Mouse (Mus musculus) megakaryocyte, adult 5-6 weeks (primary cell): ENCODE results near the gene Adssl1. TPM values are rescaled to one million over a fixed set of nuclear protein-coding genes. Genes with fewer than 3 reads are reported as not detected.

ENCODE experiments used
- ATAC-seq: 2 replicates; pipeline ENCODE4 v1.8.0; 2016; ENCODE audit warnings: mild to moderate bottlenecking, inconsistent platforms; ENCODE audit not compliant: poor library complexity, severe bottlenecking
- total RNA-seq, 2 experiments: library from RNA; stranded (forward) in 1 of 2; stranded (reverse) in 1 of 2; fragments of 153-499, 151-499 nt in 1 of 2; fragments of 221-1000, 200-1000 nt in 1 of 2; gene quantifications; 2 replicates each; pipeline versions ENCODE4 v1.2.3 to v1.2.4; 2015 to 2017

Adssl1 gene
- total RNA-seq (2015) (73.5 and 82.1 TPM in 2 replicates), total RNA-seq (2017) (72.3 and 74.9 TPM in 2 replicates)

DNA sequence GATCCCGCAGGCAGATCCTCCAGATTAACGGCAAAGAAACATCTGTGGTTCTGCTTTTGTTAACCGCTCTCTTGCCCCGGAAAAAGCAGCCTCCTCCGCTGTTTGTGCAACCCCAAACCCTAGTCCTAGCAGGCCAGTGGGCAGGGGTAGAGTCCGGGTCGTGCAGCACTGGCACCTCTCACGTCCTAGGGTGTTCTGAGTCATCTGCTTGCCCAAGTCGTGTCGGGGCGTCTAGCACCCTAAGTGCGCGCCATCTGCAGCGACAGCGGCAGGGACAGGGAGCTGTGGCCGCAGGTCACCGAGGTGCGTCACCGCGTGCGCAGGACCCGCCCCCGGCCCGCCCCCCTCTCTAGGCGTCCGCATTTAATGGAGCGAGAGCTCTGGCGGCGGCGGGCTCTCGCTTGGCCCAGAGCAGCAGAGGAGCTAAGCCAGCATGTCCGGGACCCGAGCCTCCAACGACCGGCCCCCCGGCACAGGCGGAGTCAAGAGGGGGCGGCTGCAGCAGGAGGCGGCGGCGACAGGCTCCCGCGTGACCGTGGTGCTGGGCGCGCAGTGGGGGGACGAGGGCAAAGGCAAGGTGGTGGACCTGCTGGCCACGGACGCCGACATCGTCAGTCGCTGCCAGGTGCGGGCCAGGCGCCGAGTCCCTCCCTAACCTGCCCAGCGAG lies at the start of gene Adssl1:
TSS of gene Adssl1 (plus strand) at position 360 of the 668 bp plus-strand sequence.
- peak; percentile 56 for ATAC-seq

DNA sequence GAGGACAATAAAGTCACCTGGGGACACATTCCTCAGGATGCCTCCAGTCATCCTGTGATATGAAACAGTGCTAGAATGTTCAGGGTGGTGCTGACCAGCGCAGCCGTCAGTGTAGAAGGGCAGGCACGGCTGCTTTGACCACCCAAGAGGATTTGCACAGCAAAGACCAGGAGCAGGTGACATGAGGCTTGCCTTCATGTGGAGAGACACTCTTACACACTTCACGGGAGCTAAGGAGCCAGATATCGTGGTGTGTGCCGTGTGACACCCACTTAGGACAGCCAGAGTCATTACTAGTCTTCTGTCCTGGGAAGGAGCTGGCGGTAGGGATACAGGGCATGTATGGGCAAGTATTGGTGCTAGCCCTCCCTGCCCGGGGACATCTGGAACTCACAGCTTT lies 49.7 kb upstream of the Adssl1 start:
- no peak for ATAC-seq

DNA sequence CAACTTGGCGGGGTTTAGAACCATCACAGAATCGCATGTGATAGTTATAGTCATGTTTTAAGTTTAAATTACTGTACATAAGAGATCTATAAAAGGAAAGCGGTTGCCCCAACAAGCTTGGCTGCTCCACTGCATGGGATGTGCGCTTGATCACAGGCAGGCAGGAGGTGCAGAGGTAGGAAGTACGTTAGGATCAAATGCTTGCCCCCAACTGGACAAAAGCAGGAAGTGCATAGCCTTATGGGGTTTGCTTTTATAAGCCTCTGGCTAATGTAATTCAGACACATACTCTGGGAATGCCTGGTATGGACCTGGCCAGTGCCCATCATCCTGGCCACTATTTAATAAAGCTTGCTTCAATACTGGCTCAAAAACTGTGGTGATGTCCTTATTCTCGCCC lies 48.8 kb upstream of the Adssl1 start:
- ATAC-seq = no peak

DNA sequence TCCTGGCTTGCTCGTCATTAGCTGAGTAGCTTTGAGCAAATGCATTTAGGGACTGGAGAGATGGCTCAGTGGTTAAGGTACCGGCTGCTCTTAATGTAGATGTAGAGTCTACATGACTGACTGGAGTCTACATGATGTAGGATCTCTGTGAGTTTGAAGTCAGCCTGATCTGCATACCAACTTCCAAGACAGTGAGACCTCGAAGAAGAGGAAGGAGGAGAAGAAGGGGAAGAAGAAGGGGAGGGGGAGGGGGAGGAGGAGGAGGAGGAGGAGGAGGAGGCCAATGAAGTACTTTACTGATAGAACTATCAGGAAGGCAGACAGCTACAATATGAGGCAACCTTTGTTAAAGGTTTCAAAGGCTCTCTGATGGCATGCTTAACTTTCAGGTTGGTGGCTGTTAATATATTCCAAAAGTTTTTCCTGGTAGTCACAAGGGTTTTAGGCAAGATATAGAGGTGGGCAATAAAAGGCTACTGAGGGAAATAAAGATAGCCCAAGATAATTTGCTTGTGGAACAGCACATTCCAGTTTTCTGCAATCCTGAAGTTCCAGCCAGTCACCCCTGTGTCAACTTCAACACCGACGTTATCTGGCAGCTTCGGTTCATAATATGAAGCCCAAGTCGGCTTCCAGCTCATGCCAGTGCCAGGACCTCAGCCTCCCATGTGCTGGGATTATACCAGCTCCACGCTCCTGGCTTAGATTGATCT lies 44.4 kb upstream of the Adssl1 start:
- ATAC-seq = no peak

DNA sequence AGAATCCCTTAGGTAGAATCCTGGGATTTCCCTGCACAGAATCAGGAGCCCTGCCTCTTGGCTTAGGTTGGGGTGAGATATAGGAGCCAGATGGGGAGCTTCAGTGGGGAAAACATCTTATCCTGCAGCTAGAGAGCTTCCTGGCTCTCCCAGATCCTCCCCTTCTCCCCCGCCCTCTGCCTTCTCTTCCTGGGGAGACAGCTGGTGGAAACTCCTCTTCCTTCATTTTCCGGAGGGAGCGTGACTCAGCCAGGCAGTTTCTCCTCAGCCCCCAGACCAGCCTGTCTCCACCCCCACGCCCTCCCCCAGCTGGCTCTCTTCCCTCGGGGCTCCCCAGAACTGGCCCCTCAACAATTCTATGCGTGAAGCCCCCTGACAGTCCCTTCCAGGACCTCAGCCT lies 43.5 kb upstream of the Adssl1 start:
- no peak for ATAC-seq

DNA sequence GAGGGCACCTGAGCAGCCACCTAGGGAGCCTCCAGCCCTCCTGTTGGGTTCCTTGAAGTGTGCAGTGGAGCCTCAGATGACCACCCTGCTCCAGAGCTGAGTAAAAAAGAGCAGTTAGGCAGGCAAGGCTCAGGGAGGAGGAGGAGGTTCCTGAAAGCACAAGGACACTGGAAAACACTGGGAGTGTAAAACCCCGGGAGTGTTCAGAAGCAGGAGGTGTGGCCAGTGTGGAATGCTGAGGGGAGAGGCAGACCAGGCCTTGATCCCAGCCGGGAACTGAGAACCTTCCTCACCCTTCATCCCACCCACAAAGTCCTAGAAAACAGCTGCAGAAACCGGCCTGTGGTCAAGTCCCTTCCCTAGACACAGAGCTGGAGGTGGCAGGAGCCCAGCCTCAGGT lies 43.1 kb upstream of the Adssl1 start:
- no peak for ATAC-seq

DNA sequence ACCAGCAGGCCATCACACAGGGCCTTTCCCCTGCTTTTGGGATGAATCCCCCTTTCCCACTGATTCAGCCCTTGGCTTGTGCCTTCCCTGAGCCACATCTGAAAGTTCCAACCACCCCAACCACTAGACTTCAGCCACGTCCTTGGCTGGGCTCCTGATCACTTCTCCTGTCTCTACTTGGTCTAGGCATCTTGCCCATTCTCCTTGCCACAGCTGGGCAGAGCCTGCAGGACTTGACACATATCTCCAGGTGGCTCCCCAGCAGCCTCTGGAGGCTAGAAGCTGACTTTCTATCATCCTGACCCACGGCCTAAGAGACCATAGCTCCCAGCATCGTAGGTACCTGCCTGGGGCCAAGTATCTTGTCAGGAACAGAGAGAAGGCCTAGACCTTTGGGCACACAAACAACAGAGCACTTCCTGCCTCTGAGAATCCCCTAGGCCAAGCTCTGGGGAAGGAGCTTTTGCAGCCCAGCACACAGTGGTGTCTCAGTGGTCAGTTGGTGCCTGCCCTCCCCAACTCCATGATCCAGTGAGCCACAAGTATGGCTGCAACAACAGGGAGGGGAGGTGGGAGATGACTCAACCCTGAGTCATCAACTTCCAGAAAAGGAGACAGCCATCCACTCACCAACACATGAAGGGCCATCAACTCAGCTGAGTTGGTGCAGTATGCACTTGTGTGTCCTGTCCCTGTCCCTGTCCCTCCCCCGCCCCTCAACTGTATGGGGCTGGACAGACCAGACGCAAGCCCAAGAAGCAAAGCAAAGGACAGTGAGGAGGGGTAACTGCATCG lies 41.4 kb upstream of the Adssl1 start:
- ATAC-seq = peak; percentile 25; the same call in 1 of the 2 replicates

DNA sequence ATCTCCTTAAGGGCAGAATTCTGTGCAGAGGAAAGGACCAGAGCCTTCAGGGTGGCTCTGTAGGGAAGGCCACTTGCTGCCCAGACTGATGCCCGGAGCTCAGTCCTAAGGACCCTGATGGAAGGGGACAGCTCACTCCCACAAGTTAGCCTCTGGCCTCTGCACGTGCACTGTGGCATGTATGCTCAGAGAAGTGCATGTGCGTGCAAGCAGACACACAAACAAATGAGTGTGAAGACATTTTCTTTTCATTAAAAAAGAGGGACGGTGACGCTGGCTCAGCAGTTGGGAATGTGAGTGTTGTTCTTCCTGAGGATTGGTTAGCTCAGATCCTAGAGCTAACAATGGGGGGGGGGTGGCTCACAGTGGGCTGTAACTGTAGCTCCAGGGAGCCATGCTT lies 40.4 kb upstream of the Adssl1 start:
- ATAC-seq = no peak

DNA sequence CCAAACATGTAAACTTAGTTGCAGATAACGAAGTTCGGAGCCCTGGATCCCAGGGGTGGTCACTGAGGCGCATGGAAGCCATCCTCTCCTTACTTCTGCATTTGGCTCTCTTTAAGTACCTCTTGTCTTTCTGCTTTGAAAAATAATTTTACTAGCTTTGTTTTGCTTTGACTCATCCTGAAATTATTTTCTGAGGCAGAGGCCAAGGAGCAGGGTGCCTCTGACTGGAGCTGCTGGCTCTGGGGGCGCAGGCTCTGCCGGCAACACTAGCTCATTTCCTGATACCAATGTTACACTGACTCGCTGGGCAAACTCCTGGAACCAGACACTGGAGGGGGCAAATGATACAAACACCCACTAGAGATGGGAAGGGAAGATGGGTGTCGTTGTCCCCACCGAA lies 39.9 kb upstream of the Adssl1 start:
- ATAC-seq = no peak

DNA sequence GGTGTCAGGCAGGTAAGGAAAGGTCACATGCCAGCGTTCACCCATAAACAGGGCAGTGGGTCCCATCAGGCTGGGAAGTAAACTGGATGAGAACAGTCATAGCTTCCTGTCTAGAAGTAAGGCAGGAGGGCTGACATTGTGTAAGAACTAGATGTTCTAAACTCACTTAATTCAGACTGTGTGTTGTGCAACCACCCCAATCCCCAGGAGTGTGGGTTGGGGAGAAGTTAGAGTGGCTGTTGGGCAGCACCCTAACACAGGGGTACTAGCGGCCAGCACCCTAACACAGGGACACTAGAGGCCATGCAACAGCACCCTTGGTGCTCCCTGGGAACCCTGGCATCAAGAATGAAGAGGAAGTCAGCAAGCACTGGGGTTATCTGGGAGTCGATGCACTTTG lies 38.7 kb upstream of the Adssl1 start:
- ATAC-seq = peak; percentile 82

DNA sequence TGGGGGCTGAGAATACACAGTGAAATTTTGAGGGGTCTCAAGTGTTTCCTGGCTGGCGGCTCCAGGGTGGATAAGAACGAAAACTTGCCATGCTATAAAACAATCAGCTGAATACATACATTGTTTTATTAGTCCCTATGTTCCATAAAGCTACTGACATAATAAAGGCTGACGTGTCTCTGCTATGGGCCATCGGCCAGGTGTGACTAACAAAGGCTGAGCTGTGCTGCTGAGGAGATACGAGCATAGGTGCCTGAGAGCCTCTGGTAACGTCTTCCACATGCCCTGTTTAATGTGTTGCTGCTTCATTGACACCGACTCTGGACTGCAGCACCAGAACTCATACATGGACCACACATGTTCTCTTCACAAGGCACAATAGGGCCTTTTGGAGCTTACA lies 34.9 kb upstream of the Adssl1 start:
- no peak for ATAC-seq

DNA sequence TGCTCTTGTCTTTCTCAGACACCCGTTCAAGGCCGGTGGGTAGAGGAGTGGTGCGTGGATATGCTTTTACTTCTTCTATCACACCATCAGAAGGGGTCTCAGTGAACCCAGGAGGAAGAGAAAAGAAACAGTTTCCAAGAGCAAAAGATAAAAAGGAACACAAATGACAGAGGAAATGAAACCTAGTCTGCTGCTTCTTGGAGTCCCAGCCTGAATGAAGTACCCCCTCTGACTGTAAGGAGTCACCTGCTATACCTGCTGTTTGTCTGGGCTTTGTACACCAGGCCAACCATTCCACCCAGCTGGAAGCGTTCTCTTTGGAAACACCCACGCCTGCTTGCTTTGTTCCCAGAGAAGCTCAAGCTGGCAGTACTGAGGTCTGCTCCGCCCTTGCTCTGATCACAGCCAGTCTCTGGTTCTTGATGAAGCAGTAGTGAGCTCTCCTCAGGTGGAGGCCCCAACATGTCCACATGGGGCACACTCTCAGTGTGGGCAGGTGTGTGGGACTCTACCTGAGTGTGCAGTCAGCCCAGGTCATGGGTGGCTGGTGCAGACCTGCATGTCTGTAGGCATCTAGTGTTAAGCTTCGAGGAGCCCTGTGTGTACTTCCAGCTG lies 33.8 kb upstream of the Adssl1 start:
- 0 out of 2 replicates have a peak, but pooled peaks have one; percentile 5 for ATAC-seq

DNA sequence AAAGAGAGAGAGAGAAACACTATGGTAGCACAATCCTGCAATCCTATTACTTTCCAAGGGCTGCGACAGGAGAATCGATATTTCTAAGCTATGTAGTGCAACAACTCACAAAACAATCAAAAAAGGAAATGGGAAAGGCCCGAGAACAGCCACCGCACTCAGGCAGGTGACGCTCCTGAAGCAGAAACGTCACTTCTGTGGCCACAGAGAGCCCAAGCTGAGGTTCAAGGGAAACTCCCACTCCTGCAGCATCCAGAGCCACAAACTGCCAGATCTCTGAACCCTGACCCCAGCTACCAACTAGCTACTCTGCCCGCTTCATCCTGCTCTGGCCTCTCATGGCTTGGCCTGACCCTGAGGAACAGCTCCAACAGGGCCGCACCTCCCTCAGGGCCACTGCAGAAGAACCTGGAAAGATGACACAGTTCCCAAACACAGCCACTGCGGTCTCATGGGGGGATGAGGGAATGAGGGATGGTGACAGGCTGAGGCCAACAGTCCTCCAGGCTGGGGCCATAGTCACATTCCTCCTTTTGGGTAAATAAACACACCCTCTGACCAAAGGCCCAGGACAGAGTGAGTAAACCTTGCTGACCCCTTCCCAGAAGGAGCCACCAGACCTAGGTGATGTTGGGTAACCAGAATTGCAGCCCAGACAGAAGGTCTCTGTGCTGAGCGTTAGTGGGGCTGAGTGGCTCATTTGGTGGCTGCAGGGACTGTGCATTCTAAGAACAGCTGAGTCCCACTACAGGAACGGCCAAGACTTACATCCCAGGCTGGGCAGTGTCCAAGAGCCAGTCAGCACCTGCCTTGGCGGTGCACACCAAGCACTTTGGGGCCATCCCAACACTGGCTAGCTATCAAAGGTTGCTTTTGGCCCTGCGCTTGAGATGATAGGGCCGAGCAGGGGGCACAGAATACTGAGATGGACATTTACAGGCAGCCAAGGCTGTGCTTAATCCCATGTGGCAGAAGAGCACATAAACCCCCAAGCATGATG lies 32.4 kb upstream of the Adssl1 start:
- ATAC-seq = no peak

DNA sequence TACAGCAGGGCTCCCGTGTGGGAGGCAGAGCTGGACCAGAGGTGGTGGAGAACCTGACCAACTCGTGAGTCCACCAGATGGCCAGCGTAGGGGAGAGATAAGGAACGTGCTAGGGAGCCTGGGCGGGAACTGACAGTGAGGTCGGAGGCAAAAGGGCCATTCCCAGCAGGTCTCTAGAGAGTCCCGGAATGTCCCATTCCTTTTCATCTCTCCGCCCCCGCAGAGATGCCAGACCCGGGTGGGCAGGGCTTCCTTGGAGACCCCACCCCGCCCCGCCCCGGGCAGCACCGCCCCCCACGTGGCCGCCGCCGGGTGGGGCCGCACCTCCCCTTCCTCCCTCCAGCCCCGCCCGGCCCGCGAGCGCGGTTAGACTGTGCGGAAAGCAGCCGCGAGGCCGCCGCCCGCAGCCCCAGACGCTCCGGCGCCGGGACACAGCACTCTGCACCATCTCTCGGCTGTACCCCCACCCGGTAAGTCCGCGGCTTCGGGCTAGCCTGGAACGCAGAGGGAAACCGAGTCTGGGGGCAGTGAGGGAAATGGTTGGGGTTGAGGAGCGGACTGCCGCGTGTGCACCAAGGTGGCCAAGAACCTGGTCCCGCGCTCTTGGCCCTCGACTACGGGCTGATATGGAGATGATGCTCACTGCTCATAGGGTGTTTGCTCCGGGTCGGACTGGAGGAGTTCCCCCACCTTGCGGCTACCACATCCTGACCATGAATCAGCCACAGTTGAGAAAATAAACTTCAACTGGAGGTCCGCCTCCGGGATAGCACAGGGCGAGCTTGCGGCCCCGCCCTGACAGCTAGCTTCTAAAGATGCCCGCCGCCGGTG lies 31.2 kb upstream of the Adssl1 start, which contains the start of gene Inf2:
TSS of gene Inf2 (plus strand) at position 359 of the 831 bp plus-strand sequence.
- ATAC-seq = peak; percentile 65

DNA sequence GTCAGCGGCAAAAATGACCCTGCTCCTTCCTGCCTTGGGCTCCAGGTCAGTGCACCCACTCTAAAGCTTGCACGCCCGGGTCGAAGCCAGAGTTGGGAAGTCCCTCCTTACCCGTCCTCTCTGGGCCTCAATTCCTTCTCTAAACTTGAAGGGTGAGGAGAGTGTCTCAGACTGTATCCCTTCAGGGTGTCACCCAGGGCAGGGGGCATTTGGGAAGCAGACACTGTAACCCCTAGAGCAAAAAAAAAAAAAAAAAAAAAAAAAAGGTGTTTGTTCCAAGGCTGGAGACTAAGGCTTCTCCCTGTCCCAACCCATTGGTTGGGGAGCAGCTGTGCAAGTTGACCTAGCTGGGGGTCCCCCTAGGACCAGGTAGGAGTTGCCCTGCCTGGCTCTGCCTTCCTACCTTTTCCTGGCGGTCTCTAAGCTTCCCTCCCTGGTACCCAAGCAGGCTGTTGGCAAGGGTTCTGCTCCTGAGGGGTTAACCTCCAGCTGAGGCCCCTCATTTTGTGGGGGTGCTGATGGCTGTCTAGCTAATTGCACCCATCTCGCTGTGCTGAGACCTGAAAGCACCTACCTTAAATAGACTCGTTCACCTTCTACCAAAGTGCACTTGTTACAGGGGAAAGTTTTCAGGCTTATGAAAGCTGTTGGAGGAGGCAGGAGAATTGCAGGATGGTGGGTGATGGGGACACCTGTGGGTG lies 30.2 kb upstream of the Adssl1 start:
- ATAC-seq = no peak

DNA sequence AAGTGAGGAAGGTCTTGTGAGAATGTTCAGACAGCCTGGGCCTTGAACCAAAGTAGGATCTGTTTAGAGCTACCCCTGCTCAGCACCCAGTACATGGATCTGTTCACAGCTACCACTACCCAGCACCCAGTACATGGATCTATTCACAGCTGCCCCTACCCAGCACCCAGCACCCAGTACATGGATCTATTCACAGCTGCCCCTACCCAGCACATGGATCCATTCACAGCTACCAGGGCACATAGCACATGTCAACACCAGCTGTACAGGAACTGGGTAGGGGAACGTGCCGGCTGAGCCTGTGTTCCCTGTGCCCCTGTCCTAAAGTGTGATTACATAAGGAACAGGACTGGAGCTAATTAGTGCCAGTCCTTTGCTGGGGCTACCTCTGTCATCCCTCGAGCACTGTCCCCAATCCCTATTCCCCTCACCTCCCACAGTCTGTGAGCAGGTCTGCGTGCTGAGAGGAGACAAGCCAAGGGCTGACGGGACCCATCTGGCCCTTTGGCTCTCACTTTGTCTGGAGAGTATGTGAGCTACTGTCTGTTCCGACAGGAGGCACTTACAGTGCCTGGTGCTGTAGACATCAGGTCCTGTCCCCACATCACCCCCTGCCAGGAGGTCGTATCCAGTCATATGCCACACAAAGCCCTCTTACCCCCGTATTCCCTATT lies 29.1 kb upstream of the Adssl1 start:
- no peak for ATAC-seq

DNA sequence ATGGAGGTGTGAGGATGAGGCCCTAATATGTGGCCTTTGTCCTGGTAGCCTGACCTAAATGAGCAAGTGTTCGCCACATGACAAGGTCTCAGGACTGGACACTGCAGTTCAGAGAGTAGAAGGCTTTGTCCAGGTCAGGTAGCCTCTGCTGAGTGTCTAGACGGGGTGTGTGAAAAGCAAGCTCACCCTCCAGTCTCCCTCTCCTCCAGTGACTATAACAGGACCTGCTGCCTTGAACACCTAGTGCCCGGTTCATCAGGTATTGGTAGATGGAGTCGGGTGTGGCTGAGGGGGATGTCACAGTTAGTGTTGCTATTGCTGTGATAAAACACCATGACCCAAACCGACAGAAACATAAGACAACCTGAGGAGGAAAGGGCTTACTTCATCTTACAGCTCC lies 28.6 kb upstream of the Adssl1 start:
- no peak for ATAC-seq

DNA sequence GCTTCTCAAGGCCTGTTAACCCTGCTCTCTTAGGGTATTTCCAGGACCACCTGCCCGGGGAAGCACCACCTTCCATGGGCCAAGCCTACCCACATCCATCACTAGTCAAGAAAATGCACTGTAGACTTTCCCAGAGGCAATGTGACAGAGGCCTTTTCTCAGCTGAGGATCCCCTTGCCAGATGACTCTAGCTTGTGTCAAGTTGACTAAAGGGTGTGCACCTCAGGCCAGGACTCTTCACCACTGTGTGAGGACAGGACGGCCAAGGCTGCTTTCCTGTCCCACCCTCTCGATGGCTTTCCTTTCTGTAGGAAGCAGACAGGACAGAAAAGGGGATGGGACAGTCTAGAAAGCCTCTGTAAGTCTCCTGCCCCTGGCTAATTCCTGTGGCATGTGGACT lies 28.1 kb upstream of the Adssl1 start:
- ATAC-seq = no peak
